Mouse (Mus musculus) bone marrow macrophage, adult 2 months (primary cell): ENCODE results near the gene Nudt21.

Experiments used
- CTCF ChIP-seq: IDR thresholded peaks from 2 replicates; pipeline ENCODE4 v1.5.1; 2012; ENCODE audit warnings: low read depth, mild to moderate bottlenecking, low read length, moderate library complexity
- POLR2A ChIP-seq: IDR thresholded peaks from 2 replicates; pipeline ENCODE4 v1.6.1; 2012; ENCODE audit warnings: mild to moderate bottlenecking, low read depth, low read length, borderline replicate concordance

GRCm38 (mm10) chr8:93998961-93999360 lies 37.9 kb downstream of the Nudt21 start:
- no peak for TF ChIP-seq CTCF
- no peak for TF ChIP-seq POLR2A
